Mouse (Mus musculus): ENCODE measurements around the gene D1Pas1. TPM values are rescaled to one million over a fixed set of nuclear protein-coding genes. Genes with fewer than 3 reads are reported as not detected.

D1Pas1 gene
- total RNA-seq (2023), result not detected in 2 replicates

DNA sequence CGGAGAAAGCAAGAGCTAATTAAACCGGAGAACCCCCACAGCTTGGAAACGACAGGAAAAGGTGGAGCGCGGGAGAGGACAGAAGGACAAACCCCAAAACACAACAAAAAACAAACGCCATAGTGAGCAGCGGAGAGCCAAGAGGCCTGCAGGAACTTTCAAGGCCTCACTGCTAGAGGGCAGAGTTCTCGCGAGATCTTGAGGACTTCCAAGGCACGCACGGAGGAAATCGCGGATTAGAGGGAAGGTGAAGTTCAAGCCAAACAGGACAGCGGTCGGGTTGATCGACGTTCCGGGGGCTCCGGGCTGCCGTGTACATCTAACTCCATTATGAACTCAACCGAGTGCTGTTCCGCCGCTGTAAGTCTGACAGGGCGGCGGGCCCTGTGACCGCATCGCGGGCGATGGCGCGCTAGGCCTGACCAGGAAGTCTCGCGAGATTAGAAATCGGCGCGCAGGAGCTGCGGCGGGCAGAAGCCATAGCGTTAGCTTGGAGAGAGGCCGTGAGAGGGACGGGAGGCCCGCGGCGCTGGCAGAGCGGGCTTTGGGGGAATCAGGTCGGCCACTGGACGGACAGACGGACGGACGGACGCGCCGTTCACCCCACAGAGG is at the start of gene D1Pas1:
TSS of gene D1Pas1 (plus strand) at position 216 of the 612 bp plus-strand sequence.

Other genes with a start within 250 kb of the D1Pas1 start
- 6.6 and 8.1 TPM in 2 replicates for gene Rrp15, start 218.1 kb upstream of the D1Pas1 start, total RNA-seq (2023)
- not detected in 2 replicates for gene Spata17, start 248.0 kb downstream of the D1Pas1 start, total RNA-seq (2023)
- 9.9 and 14.4 TPM in 2 replicates for gene Gpatch2, start 248.1 kb downstream of the D1Pas1 start, total RNA-seq (2023)